20 mouse cellular contexts compared by ENCODE assay signal in genomic region chr10:20914606-20915005, GRCm38 (mm10). TPM values are rescaled to one million over a fixed set of nuclear protein-coding genes. Genes with fewer than 3 reads are reported as not detected.
DNase-seq lines count a peak whose midpoint lies in the region; ATAC-seq lines count a peak whose summit lies in the region.
"Had no signal": no experiment of that assay in that cellular context is flagged by ENCODE, and none has a peak within 500 bp of the region (broad histone marks: within the 10 kb centered on the region; RNA-seq: fewer than 3 reads in every experiment).

No protein-coding gene starts in this region.

- DNase-seq in heart, adult 11 months: peak; percentile 71
- DNase-seq in heart, embryonic 10.5 days (ENCODE audit: low spot score): no peak
- no peak for DNase-seq in liver, embryonic 13.5 days
- DNase-seq in liver, embryonic 11.5 days (ENCODE audit: low spot score): no peak
- DNase-seq: adrenal gland, adult 2 months; adrenal gland, postnatal 10 days; adrenal gland, postnatal 25 days; cerebellum, adult 11 months; cerebellum, adult 18-20 months; cerebellum, adult 8-10 months; cerebellum, adult 9-11 months; cerebellum, postnatal 14 days; cerebellum, postnatal 36 days; embryo, embryonic 11 days had no signal

- H3K27ac ChIP-seq in heart, embryonic 10.5 days: no peak overlapping the region
- H3K27ac ChIP-seq in liver, embryonic 13.5 days: peak overlapping the region; percentile 58; the same call in 1 of the 2 replicates
- no peak overlapping the region for H3K27ac ChIP-seq in liver, embryonic 11.5 days (ENCODE audit: low read depth, low read length)
- H3K27ac ChIP-seq: embryonic facial prominence, embryonic 13.5 days; embryonic facial prominence, embryonic 15.5 days; forebrain, embryonic 10.5 days; forebrain, embryonic 12.5 days had no signal

- H3K4me1 ChIP-seq in heart, embryonic 10.5 days: peaks cover 5% of the 10 kb centered on the region; the same call in 1 of the 2 replicates
- H3K4me1 ChIP-seq in liver, embryonic 13.5 days (replicated peaks): peaks cover 61% of the 10 kb centered on the region
- H3K4me1 ChIP-seq in liver, embryonic 11.5 days (replicated peaks; ENCODE audit: control insufficient read depth, insufficient read depth, low read length): peaks cover 10% of the 10 kb centered on the region
- H3K4me1 ChIP-seq: embryonic facial prominence, embryonic 13.5 days; embryonic facial prominence, embryonic 15.5 days; forebrain, embryonic 10.5 days; forebrain, embryonic 12.5 days had no signal

- no peak overlapping the region for H3K4me3 ChIP-seq in heart, embryonic 10.5 days
- 0 out of 2 replicates have a peak overlapping the region, but pooled peaks have one; percentile 16 for H3K4me3 ChIP-seq in liver, embryonic 13.5 days (replicated peaks)
- H3K4me3 ChIP-seq in liver, embryonic 11.5 days (ENCODE audit: low read depth, low read length): no peak overlapping the region
- H3K4me3 ChIP-seq: embryonic facial prominence, embryonic 13.5 days; embryonic facial prominence, embryonic 15.5 days; forebrain, embryonic 10.5 days; forebrain, embryonic 12.5 days had no signal

- no peaks in the 10 kb centered on the region for H3K36me3 ChIP-seq in heart, embryonic 10.5 days
- no peaks in the 10 kb centered on the region for H3K36me3 ChIP-seq in liver, embryonic 13.5 days
- H3K36me3 ChIP-seq in liver, embryonic 11.5 days (ENCODE audit: control insufficient read depth, insufficient read depth, low read length): no peaks in the 10 kb centered on the region
- H3K36me3 ChIP-seq: embryonic facial prominence, embryonic 13.5 days; embryonic facial prominence, embryonic 15.5 days; forebrain, embryonic 10.5 days; forebrain, embryonic 12.5 days had no signal

- no peak for ATAC-seq in liver, embryonic 13.5 days (ENCODE audit: low read depth)
- ATAC-seq in liver, embryonic 11.5 days (replicated peaks; ENCODE audit: low FRiP score): no peak
- ATAC-seq: forebrain, embryonic 14.5 days; forebrain, embryonic 16.5 days had no signal

- peak overlapping the region; percentile 4; the same call in 1 of the 2 replicates for H3K9ac ChIP-seq in liver, embryonic 13.5 days
- H3K9ac ChIP-seq in liver, embryonic 11.5 days (ENCODE audit: low read depth, low read length): no peak overlapping the region
- H3K9ac ChIP-seq: embryonic facial prominence, embryonic 13.5 days; embryonic facial prominence, embryonic 15.5 days; forebrain, embryonic 12.5 days had no signal

- H3K4me2 ChIP-seq in liver, embryonic 13.5 days: peak overlapping the region; percentile 24; the same call in 1 of the 2 replicates
- no peak overlapping the region for H3K4me2 ChIP-seq in liver, embryonic 11.5 days
- H3K4me2 ChIP-seq: embryonic facial prominence, embryonic 13.5 days; embryonic facial prominence, embryonic 15.5 days; forebrain, embryonic 12.5 days had no signal

- H3K27me3 ChIP-seq in heart, embryonic 10.5 days (ENCODE audit: insufficient read depth, poor library complexity, severe bottlenecking): no peaks in the 10 kb centered on the region
- H3K27me3 ChIP-seq in liver, embryonic 13.5 days: no peaks in the 10 kb centered on the region
- no peaks in the 10 kb centered on the region for H3K27me3 ChIP-seq in liver, embryonic 11.5 days (replicated peaks; ENCODE audit: control insufficient read depth, insufficient read depth, low read length)
- H3K27me3 ChIP-seq: embryonic facial prominence, embryonic 13.5 days; embryonic facial prominence, embryonic 15.5 days; forebrain, embryonic 12.5 days had no signal

- 94% methylated on average over 11 of the region's 11 CpGs for WGBS in heart, embryonic 10.5 days
- WGBS in liver, embryonic 13.5 days (ENCODE audit: insufficient replicate concordance): 90% methylated on average over 11 of the region's 11 CpGs
- 91% methylated on average over 11 of the region's 11 CpGs for WGBS in liver, embryonic 11.5 days

- no peaks in the 10 kb centered on the region for H3K9me3 ChIP-seq in heart, embryonic 10.5 days
- no peaks in the 10 kb centered on the region for H3K9me3 ChIP-seq in liver, embryonic 13.5 days (replicated peaks)
- H3K9me3 ChIP-seq in liver, embryonic 11.5 days (ENCODE audit: control insufficient read depth, low read length): no peaks in the 10 kb centered on the region
- H3K9me3 ChIP-seq: embryonic facial prominence, embryonic 13.5 days; embryonic facial prominence, embryonic 15.5 days; forebrain, embryonic 10.5 days; forebrain, embryonic 12.5 days had no signal

RNA-seq across cellular contexts. Expression of gene Ahi1, which starts 37.7 kb away (rescaled TPM):
- 5.2 and 6.5 TPM in 2 replicates for polyA plus RNA-seq in heart, embryonic 10.5 days (2016; fragmentation: Nextera tagmentation; extraction: Ambion mirVana)
- 4.3 and 4.4 TPM in 2 replicates for polyA plus RNA-seq in liver, embryonic 13.5 days (2015; fragmentation: Nextera tagmentation; extraction: Ambion mirVana)
- polyA plus RNA-seq in liver, embryonic 11.5 days (2014; fragmentation: Nextera tagmentation; extraction: Ambion mirVana): 6.9 and 7.4 TPM in 2 replicates
